Mouse (Mus musculus): ENCODE data around the gene Stox2.

DNA sequence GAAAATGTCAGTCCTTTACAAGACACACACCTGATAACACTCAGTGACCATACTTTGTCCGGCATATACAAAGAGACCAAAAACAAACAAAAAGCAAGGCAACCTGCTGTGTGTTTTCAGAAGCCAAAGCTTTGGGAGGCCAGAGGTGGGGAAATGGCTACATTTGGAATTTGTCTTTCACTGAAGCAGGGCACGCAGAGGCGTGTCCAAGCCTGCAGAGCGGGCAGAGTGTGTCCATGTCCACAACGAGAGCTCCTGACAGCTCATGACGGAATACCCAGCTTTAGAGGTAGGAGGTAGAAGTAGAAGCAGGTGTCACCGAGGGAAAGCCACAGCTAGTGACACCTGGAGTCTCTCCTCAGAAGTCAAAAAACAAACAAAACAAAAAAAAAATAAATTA, 53.2 kb downstream of the Stox2 start:
- TF ChIP-seq CTCF (IDR thresholded peaks at IDR 0.05) (no peak), EP300 (IDR thresholded peaks at IDR 0.05) (no peak)

Measured in lung, postnatal 0 days (tissue).